In genomic region chr15:7207292-7207691, GRCm38 (mm10) we compare ENCODE assay signal across 25 mouse cellular contexts.
A peak's percentile ranks its signal among the peaks of the same experiment; 100 is the strongest.
DNase-seq lines count a peak whose midpoint lies in the region; ATAC-seq and TF ChIP-seq lines count a peak whose summit lies in the region.
"Had no signal": no experiment of that assay in that cellular context is flagged by ENCODE, and none has a peak within 500 bp of the region (broad histone marks: within the 10 kb centered on the region; RNA-seq: fewer than 3 reads in every experiment).

No protein-coding gene starts in this region.

- no peak for TF ChIP-seq POLR2A in kidney, adult 2 months (IDR thresholded peaks at IDR 0.05; ENCODE audit: low read depth, low read length)

- WGBS in kidney, adult 2 months: 82% methylated on average over 7 of the region's 7 CpGs
- 87% methylated on average over 7 of the region's 7 CpGs for WGBS in kidney, embryonic 16.5 days
- 51% methylated on average over 7 of the region's 7 CpGs for WGBS in intestine, postnatal 0 days

- no peak overlapping the region for H3K27ac ChIP-seq in kidney, adult 2 months (ENCODE audit: insufficient read depth, low read depth, low read length)
- H3K27ac ChIP-seq in kidney, embryonic 16.5 days (ENCODE audit: low read length): no peak overlapping the region
- no peak overlapping the region for H3K27ac ChIP-seq in intestine, postnatal 0 days (ENCODE audit: low read depth, low read length)
- H3K27ac ChIP-seq: embryonic facial prominence, embryonic 10.5 days; embryonic facial prominence, embryonic 13.5 days; forebrain, embryonic 10.5 days; forebrain, embryonic 13.5 days; hindbrain, embryonic 12.5 days; hindbrain, embryonic 15.5 days had no signal

- no peaks in the 10 kb centered on the region for H3K27me3 ChIP-seq in kidney, adult 2 months (replicated peaks; ENCODE audit: control insufficient read depth, insufficient read depth, low read length)
- H3K27me3 ChIP-seq in kidney, embryonic 16.5 days (ENCODE audit: insufficient read depth, low read length): no peaks in the 10 kb centered on the region
- H3K27me3 ChIP-seq in intestine, postnatal 0 days (replicated peaks; ENCODE audit: control insufficient read depth, insufficient read depth, low read length): no peaks in the 10 kb centered on the region
- H3K27me3 ChIP-seq: embryonic facial prominence, embryonic 13.5 days; forebrain, embryonic 13.5 days; hindbrain, embryonic 12.5 days; hindbrain, embryonic 15.5 days had no signal

- peak; percentile 26 for DNase-seq in kidney, adult 2 months
- DNase-seq in yolk sac, embryonic 10.5 days (ENCODE audit: low spot score): peak; percentile 67
- DNase-seq in layer of hippocampus, adult 18-20 months (ENCODE audit: low spot score in 2 of 2): no peak
- no peak for DNase-seq in right cerebral cortex, adult 2 months (ENCODE audit: low spot score in 2 of 2)
- DNase-seq: adrenal gland, adult 2 months; adrenal gland, postnatal 25 days; cerebellum, adult 11-12 months; cerebellum, adult 8-10 months; cerebellum, postnatal 10 days; cerebellum, postnatal 36 days; embryo, embryonic 11 days; gastrocnemius, postnatal 25 days; heart, adult 18-20 months had no signal

- TF ChIP-seq CTCF in kidney, adult 2 months (conservative IDR thresholded peaks at IDR 0.05; ENCODE audit: insufficient read depth, insufficient read length, low read depth, low read length): no peak
- no peak for TF ChIP-seq CTCF in intestine, postnatal 0 days (IDR thresholded peaks at IDR 0.05; ENCODE audit: low read depth)

- no peak overlapping the region for H3K4me2 ChIP-seq in kidney, embryonic 16.5 days (replicated peaks; ENCODE audit: low read depth, low read length)
- no peak overlapping the region for H3K4me2 ChIP-seq in intestine, postnatal 0 days (replicated peaks; ENCODE audit: low read depth)
- H3K4me2 ChIP-seq: embryonic facial prominence, embryonic 13.5 days; forebrain, embryonic 13.5 days; heart, embryonic 11.5 days; hindbrain, embryonic 12.5 days; hindbrain, embryonic 15.5 days had no signal

- H3K4me1 ChIP-seq in kidney, adult 2 months (ENCODE audit: control insufficient read depth, insufficient read depth, low read length): no peaks in the 10 kb centered on the region; the same call in 1 of the 2 replicates
- peaks cover 22% of the 10 kb centered on the region for H3K4me1 ChIP-seq in kidney, embryonic 16.5 days (ENCODE audit: insufficient read depth, low read length)
- 0 out of 2 replicates have a peak, but pooled peaks cover 3% of the 10 kb centered on the region for H3K4me1 ChIP-seq in intestine, postnatal 0 days (replicated peaks; ENCODE audit: control insufficient read depth, insufficient read depth, low read length)

- H3K4me3 ChIP-seq in kidney, adult 2 months (ENCODE audit: insufficient read depth, low read depth, low read length): no peak overlapping the region
- H3K4me3 ChIP-seq in kidney, embryonic 16.5 days (ENCODE audit: low read length): no peak overlapping the region
- H3K4me3 ChIP-seq in intestine, postnatal 0 days (ENCODE audit: low read depth, low read length): no peak overlapping the region
- H3K4me3 ChIP-seq: embryonic facial prominence, embryonic 10.5 days; embryonic facial prominence, embryonic 13.5 days; erythroblast, embryonic 14.5 days; forebrain, embryonic 10.5 days; forebrain, embryonic 13.5 days; hindbrain, embryonic 12.5 days; hindbrain, embryonic 15.5 days had no signal

- H3K9ac ChIP-seq in kidney, embryonic 16.5 days (replicated peaks; ENCODE audit: low read length): no peak overlapping the region
- no peak overlapping the region for H3K9ac ChIP-seq in intestine, postnatal 0 days (ENCODE audit: low read depth, low read length)
- H3K9ac ChIP-seq: embryonic facial prominence, embryonic 13.5 days; forebrain, embryonic 13.5 days; hindbrain, embryonic 12.5 days; hindbrain, embryonic 15.5 days had no signal

- no peaks in the 10 kb centered on the region for H3K36me3 ChIP-seq in kidney, adult 2 months (ENCODE audit: control insufficient read depth, insufficient read depth, low read length)
- no peaks in the 10 kb centered on the region for H3K36me3 ChIP-seq in kidney, embryonic 16.5 days (ENCODE audit: insufficient read depth, low read length)
- no peaks in the 10 kb centered on the region for H3K36me3 ChIP-seq in intestine, postnatal 0 days (ENCODE audit: control insufficient read depth, insufficient read depth)
- H3K36me3 ChIP-seq: embryonic facial prominence, embryonic 13.5 days; forebrain, embryonic 10.5 days; hindbrain, embryonic 12.5 days; hindbrain, embryonic 15.5 days had no signal

- no peaks in the 10 kb centered on the region for H3K9me3 ChIP-seq in kidney, embryonic 16.5 days (ENCODE audit: low read length)
- H3K9me3 ChIP-seq in intestine, postnatal 0 days (ENCODE audit: control insufficient read depth): no peaks in the 10 kb centered on the region
- H3K9me3 ChIP-seq: embryonic facial prominence, embryonic 10.5 days; embryonic facial prominence, embryonic 13.5 days; forebrain, embryonic 10.5 days; forebrain, embryonic 13.5 days; hindbrain, embryonic 12.5 days; hindbrain, embryonic 15.5 days had no signal

- ATAC-seq in kidney, embryonic 16.5 days (ENCODE audit: low FRiP score, low TSS enrichment): no peak
- ATAC-seq in intestine, postnatal 0 days: peak; percentile 51; the same call in 1 of the 2 replicates
- ATAC-seq: CD4-positive, CD25-positive, alpha-beta regulatory T cell, adult 4 months; forebrain, embryonic 13.5 days; forebrain, embryonic 16.5 days had no signal

Comparison
In these comparisons a context has a peak if more than half of its experiments do, and no peak if none do; other contexts are left out.
1. DNase-seq: peak in kidney, adult 2 months (single experiment) and yolk sac, embryonic 10.5 days (single experiment); none in layer of hippocampus, adult 18-20 months (0 of 2) and right cerebral cortex, adult 2 months (0 of 2).